8 mouse cellular contexts compared by ENCODE assay signal in the genomic region with DNA sequence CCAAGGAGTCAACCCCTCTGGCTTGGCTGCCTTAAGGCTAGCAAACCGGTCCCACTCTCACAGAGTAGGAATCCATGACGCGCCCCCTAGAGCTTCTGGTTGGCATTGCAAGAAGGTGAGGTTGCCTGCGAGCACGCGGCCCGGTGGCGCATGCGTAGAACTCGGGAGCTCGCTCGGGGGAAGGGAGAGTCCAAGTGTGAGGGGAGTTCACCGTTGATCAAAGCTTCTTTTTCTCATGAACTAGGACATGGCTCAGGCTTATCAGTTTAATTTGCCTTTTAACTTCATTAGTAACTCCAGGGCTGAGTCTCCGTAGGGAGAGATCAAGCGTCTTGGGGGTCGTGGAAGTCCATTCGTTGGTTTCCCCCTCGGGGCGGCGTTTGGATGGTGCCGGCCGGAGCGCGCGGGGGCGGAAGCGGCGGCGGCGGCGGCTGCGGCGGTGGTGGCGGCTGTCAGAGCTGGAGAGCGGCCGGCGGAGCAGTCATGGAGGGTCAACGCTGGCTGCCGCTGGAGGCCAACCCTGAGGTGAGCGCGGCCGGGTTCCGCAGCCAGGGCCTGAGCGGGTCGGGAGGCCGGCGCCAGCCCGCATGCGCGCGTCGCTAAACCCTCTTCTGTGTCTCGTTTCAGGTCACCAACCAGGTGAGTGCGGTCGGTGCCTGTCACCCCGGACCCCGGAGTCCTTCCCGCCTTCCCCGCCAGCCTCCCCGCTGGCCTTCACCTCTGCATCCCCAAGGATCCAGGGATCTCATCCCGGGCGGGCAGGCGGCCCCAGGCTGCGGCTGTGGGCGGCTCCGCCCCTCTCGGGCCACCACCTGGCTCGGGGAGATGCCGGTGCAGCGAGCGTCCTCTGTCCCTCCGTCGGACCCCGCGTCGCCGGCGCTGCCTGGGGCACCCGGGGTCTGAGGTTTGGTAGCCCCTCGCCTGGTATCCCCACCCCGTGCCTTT. TPM values are rescaled to one million over a fixed set of nuclear protein-coding genes. Genes with fewer than 3 reads are reported as not detected.
DNase-seq lines count a peak whose midpoint lies in the region; ATAC-seq lines count a peak whose summit lies in the region.

Uchl3 (plus strand) TSS at position 387 of the 945 bp plus-strand sequence.

- DNase-seq in adrenal gland, adult (ENCODE audit: inconsistent age in 2 of 2, low spot score in 1 of 2), result peak; percentile 96 to 99
- peak; percentile 99 for DNase-seq in embryo, embryonic 10.5 days (ENCODE audit: low spot score)
- DNase-seq in gastrocnemius, postnatal 25 days, result peak; percentile 86
- peak; percentile 100 for DNase-seq in intestine, embryonic 14.5 days (ENCODE audit: low spot score)
- peak; percentile 97 to 98 for DNase-seq in left cerebral cortex, postnatal 14 days (ENCODE audit: low spot score in 2 of 2)
- DNase-seq in mesoderm, embryonic 11.5 days (ENCODE audit: low read depth, low spot score), result peak; percentile 97
- DNase-seq in right cerebral cortex, postnatal 36 days (ENCODE audit: low spot score in 2 of 2), result peak; percentile 90 to 91
- DNase-seq in yolk sac, embryonic 10.5 days (ENCODE audit: low spot score), result peak; percentile 89

- under 1% methylated on average over 71 of the region's 81 CpGs for WGBS in intestine, embryonic 14.5 days

- H3K9me3 ChIP-seq in intestine, embryonic 14.5 days (ENCODE audit: control insufficient read depth, low read length), result no peaks in the 10 kb centered on the region

- peak within 1 kb of the TSS; percentile 74 for H3K9ac ChIP-seq in intestine, embryonic 14.5 days (ENCODE audit: low read length)

- H3K4me1 ChIP-seq in intestine, embryonic 14.5 days (replicated peaks; ENCODE audit: control insufficient read depth, insufficient read depth, low read length), result 0 out of 2 replicates have a peak, but pooled peaks cover 5% of the 10 kb centered on the region

- intact Hi-C loops in left cerebral cortex, postnatal 14 days (cut with DNase I), result loop anchor here (5.0 kb wide), 1 partner anchor 137 kb away; no protein-coding TSS in a partner anchor

- H3K27ac ChIP-seq in intestine, embryonic 14.5 days (ENCODE audit: low read depth), result peak within 1 kb of the TSS; percentile 65; the same call in 1 of the 2 replicates

- ATAC-seq in intestine, embryonic 14.5 days (replicated peaks; ENCODE audit: low FRiP score, low TSS enrichment, low read depth), result peak; percentile 91

- H3K4me3 ChIP-seq in intestine, embryonic 14.5 days (ENCODE audit: low read depth, low read length), result peak within 1 kb of the TSS; percentile 97

- no peaks in the 10 kb centered on the region for H3K27me3 ChIP-seq in intestine, embryonic 14.5 days (replicated peaks; ENCODE audit: control insufficient read depth, insufficient read depth, low read length)

- H3K4me2 ChIP-seq in intestine, embryonic 14.5 days (ENCODE audit: low read length), result peak within 1 kb of the TSS; percentile 91

- H3K36me3 ChIP-seq in intestine, embryonic 14.5 days (ENCODE audit: control insufficient read depth, insufficient read depth, low read length), result no peaks in the 10 kb centered on the region

RNA-seq across cellular contexts. Expression of gene Uchl3, which starts in this region (rescaled TPM):
- 10 to 100 TPM; 25.3 to 27.1 TPM for total RNA-seq in gastrocnemius, postnatal 25 days (2021)
- polyA plus RNA-seq in intestine, embryonic 14.5 days (2014; fragmentation: Nextera tagmentation; extraction: Ambion mirVana), result 145 and 154 TPM in 2 replicates
- 10 to 100 TPM; 55.3 to 57.6 TPM for total RNA-seq in left cerebral cortex, postnatal 14 days (2021)

Comparison
In these comparisons a context has a peak if more than half of its experiments do, and no peak if none do; other contexts are left out.
1. Peak in every context shown above with its lines: DNase-seq, ATAC-seq, H3K4me3 ChIP-seq and H3K27ac ChIP-seq.